Mouse (Mus musculus) hindlimb bud, embryonic 11.5 days (tissue): ENCODE measurements at regions not wholly inside any gene's neighbourhood (a gene's known extent, or its start where the extent isn't known, plus 50 kb on each side); places are given as distances from the start of the nearest gene placed in this dataset.

Experiments used
- DNase-seq: peaks from one replicate; pipeline ENCODE4 v3.0.0-alpha.2; 2012; ENCODE audit warnings: low read depth, low spot score; ENCODE audit errors: extremely low spot score

GRCm38 (mm10) chr8:27837903-27838302, 390.4 kb downstream of the Poteg start:
- DNase-seq, result no peak

GRCm38 (mm10) chr8:27866468-27866995, 419.1 kb downstream of the Poteg start:
- DNase-seq, result no peak

GRCm38 (mm10) chr8:27868591-27868990, 421.1 kb downstream of the Poteg start:
- DNase-seq, result no peak

- DNase-seq, result peak; percentile 66
Measured at GRCm38 (mm10) chr8:27877691-27878264, 430.3 kb downstream of the Poteg start.

- no peak for DNase-seq
Measured at GRCm38 (mm10) chr8:27889292-27889691, 441.8 kb downstream of the Poteg start.

GRCm38 (mm10) chr8:27894325-27894724, 446.9 kb downstream of the Poteg start:
- DNase-seq, result no peak

GRCm38 (mm10) chr8:27900115-27900514, 452.6 kb downstream of the Poteg start:
- DNase-seq, result no peak

GRCm38 (mm10) chr8:27903796-27904195, 456.3 kb downstream of the Poteg start:
- DNase-seq, result no peak

- no peak for DNase-seq
Measured at GRCm38 (mm10) chr8:27909347-27909945, 462.0 kb downstream of the Poteg start.

GRCm38 (mm10) chr8:27938559-27939492, 491.4 kb downstream of the Poteg start:
- no peak for DNase-seq

GRCm38 (mm10) chr8:27955000-27955399, 507.5 kb downstream of the Poteg start:
- no peak for DNase-seq

GRCm38 (mm10) chr8:27980920-27981319, 533.5 kb downstream of the Poteg start:
- DNase-seq, result no peak

GRCm38 (mm10) chr8:27981769-27982168, 534.3 kb downstream of the Poteg start:
- no peak for DNase-seq

GRCm38 (mm10) chr8:28012849-28013248, 565.4 kb downstream of the Poteg start:
- no peak for DNase-seq
